In genomic region chr2:50885280-50885923, GRCm38 (mm10) we compare ENCODE assay signal across 21 mouse cellular contexts.
A peak's percentile ranks its signal among the peaks of the same experiment; 100 is the strongest.
DNase-seq lines count a peak whose midpoint lies in the region; ATAC-seq and TF ChIP-seq lines count a peak whose summit lies in the region.
"Had no signal": no experiment of that assay in that cellular context is flagged by ENCODE, and none has a peak within 500 bp of the region (broad histone marks: within the 10 kb centered on the region; RNA-seq: fewer than 3 reads in every experiment).

No protein-coding gene starts in this region.

- intact Hi-C loops in gastrocnemius, postnatal 36 days (cut with DNase I), result no loop called here

- peaks cover 9% of the 10 kb centered on the region for H3K4me1 ChIP-seq in midbrain, embryonic 10.5 days
- H3K4me1 ChIP-seq in midbrain, embryonic 14.5 days (ENCODE audit: control insufficient read depth, insufficient read depth, low read length), result 0 out of 2 replicates have a peak, but pooled peaks cover 7% of the 10 kb centered on the region
- H3K4me1 ChIP-seq in embryonic facial prominence, embryonic 15.5 days, result peaks cover 6% of the 10 kb centered on the region
- 0 out of 2 replicates have a peak, but pooled peaks cover 2% of the 10 kb centered on the region for H3K4me1 ChIP-seq in intestine, postnatal 0 days (replicated peaks; ENCODE audit: control insufficient read depth, insufficient read depth, low read length)
- H3K4me1 ChIP-seq in limb, embryonic 15.5 days, result peaks cover 12% of the 10 kb centered on the region

- no peak for DNase-seq in midbrain, embryonic 10.5 days (ENCODE audit: low spot score)
- no peak for DNase-seq in midbrain, embryonic 14.5 days
- no peak for DNase-seq in kidney, adult 8-10 months
- no peak for DNase-seq in yolk sac, embryonic 10.5 days (ENCODE audit: low spot score)
- no peak for DNase-seq in gastrocnemius, postnatal 36 days
- DNase-seq: adrenal gland, postnatal 10 days; cerebellum, adult 11 months; cerebellum, adult 8-10 months; gastrocnemius, adult 2 months; gastrocnemius, postnatal 25 days; heart, adult 11 months; heart, postnatal 10 days; heart, postnatal 4 days had no signal

- TF ChIP-seq CTCF in intestine, postnatal 0 days (IDR thresholded peaks at IDR 0.05; ENCODE audit: low read depth), result no peak

- no peak overlapping the region for H3K9ac ChIP-seq in midbrain, embryonic 14.5 days (replicated peaks; ENCODE audit: low read length)
- no peak overlapping the region for H3K9ac ChIP-seq in embryonic facial prominence, embryonic 15.5 days
- no peak overlapping the region for H3K9ac ChIP-seq in intestine, postnatal 0 days (ENCODE audit: low read depth, low read length)
- H3K9ac ChIP-seq in limb, embryonic 15.5 days, result no peak overlapping the region
- H3K9ac ChIP-seq: embryonic facial prominence, embryonic 12.5 days; forebrain, embryonic 13.5 days; hindbrain, embryonic 13.5 days had no signal

- no peaks in the 10 kb centered on the region for H3K36me3 ChIP-seq in midbrain, embryonic 10.5 days
- H3K36me3 ChIP-seq in midbrain, embryonic 14.5 days (ENCODE audit: control insufficient read depth, insufficient read depth, low read length), result no peaks in the 10 kb centered on the region
- H3K36me3 ChIP-seq in embryonic facial prominence, embryonic 15.5 days, result no peaks in the 10 kb centered on the region
- no peaks in the 10 kb centered on the region for H3K36me3 ChIP-seq in intestine, postnatal 0 days (ENCODE audit: control insufficient read depth, insufficient read depth)
- no peaks in the 10 kb centered on the region for H3K36me3 ChIP-seq in limb, embryonic 15.5 days
- H3K36me3 ChIP-seq: embryonic facial prominence, embryonic 12.5 days; heart, embryonic 10.5 days; hindbrain, embryonic 13.5 days had no signal

- H3K9me3 ChIP-seq in midbrain, embryonic 10.5 days (replicated peaks), result no peaks in the 10 kb centered on the region
- no peaks in the 10 kb centered on the region for H3K9me3 ChIP-seq in midbrain, embryonic 14.5 days (ENCODE audit: control insufficient read depth, low read length)
- no peaks in the 10 kb centered on the region for H3K9me3 ChIP-seq in embryonic facial prominence, embryonic 15.5 days (replicated peaks)
- H3K9me3 ChIP-seq in intestine, postnatal 0 days (ENCODE audit: control insufficient read depth), result no peaks in the 10 kb centered on the region
- no peaks in the 10 kb centered on the region for H3K9me3 ChIP-seq in limb, embryonic 15.5 days
- H3K9me3 ChIP-seq: embryonic facial prominence, embryonic 12.5 days; forebrain, embryonic 13.5 days; heart, embryonic 10.5 days; hindbrain, embryonic 13.5 days had no signal

- ATAC-seq in midbrain, embryonic 14.5 days (ENCODE audit: low FRiP score, low TSS enrichment), result no peak
- ATAC-seq in embryonic facial prominence, embryonic 15.5 days (ENCODE audit: insufficient number of reproducible peaks, low FRiP score, low TSS enrichment, low read depth), result no peak
- peak; percentile 41; the same call in 1 of the 2 replicates for ATAC-seq in intestine, postnatal 0 days
- no peak for ATAC-seq in limb, embryonic 15.5 days (ENCODE audit: insufficient number of reproducible peaks, low FRiP score, low TSS enrichment, low read depth)

- WGBS in midbrain, embryonic 10.5 days, result 85% methylated on average over 4 of the region's 4 CpGs
- 80% methylated on average over 4 of the region's 4 CpGs for WGBS in midbrain, embryonic 14.5 days
- 52% methylated on average over 4 of the region's 4 CpGs for WGBS in embryonic facial prominence, embryonic 15.5 days
- 43% methylated on average over 4 of the region's 4 CpGs for WGBS in intestine, postnatal 0 days
- WGBS in limb, embryonic 15.5 days, result 51% methylated on average over 4 of the region's 4 CpGs

- H3K27ac ChIP-seq in midbrain, embryonic 10.5 days (replicated peaks), result peak overlapping the region; percentile 63; the same call in 1 of the 2 replicates
- no peak overlapping the region; the same call in 1 of the 2 replicates for H3K27ac ChIP-seq in midbrain, embryonic 14.5 days (replicated peaks; ENCODE audit: low read depth, low read length)
- 0 out of 2 replicates have a peak overlapping the region, but pooled peaks have one; percentile 23 for H3K27ac ChIP-seq in embryonic facial prominence, embryonic 15.5 days (replicated peaks)
- no peak overlapping the region for H3K27ac ChIP-seq in intestine, postnatal 0 days (ENCODE audit: low read depth, low read length)
- peak overlapping the region; percentile 24; the same call in 1 of the 2 replicates for H3K27ac ChIP-seq in limb, embryonic 15.5 days
- H3K27ac ChIP-seq: embryonic facial prominence, embryonic 12.5 days; forebrain, embryonic 13.5 days; gastrocnemius, adult 2 months; heart, embryonic 10.5 days; hindbrain, embryonic 13.5 days; hindbrain, postnatal 0 days had no signal

- H3K4me2 ChIP-seq in midbrain, embryonic 14.5 days (ENCODE audit: low read length), result no peak overlapping the region
- no peak overlapping the region for H3K4me2 ChIP-seq in embryonic facial prominence, embryonic 15.5 days (replicated peaks)
- H3K4me2 ChIP-seq in intestine, postnatal 0 days (replicated peaks; ENCODE audit: low read depth), result no peak overlapping the region
- no peak overlapping the region for H3K4me2 ChIP-seq in limb, embryonic 15.5 days
- H3K4me2 ChIP-seq: embryonic facial prominence, embryonic 12.5 days; forebrain, embryonic 13.5 days; hindbrain, embryonic 13.5 days had no signal

- no peaks in the 10 kb centered on the region for H3K27me3 ChIP-seq in midbrain, embryonic 10.5 days (ENCODE audit: low read depth, poor library complexity, severe bottlenecking)
- no peaks in the 10 kb centered on the region for H3K27me3 ChIP-seq in midbrain, embryonic 14.5 days (ENCODE audit: control insufficient read depth, insufficient read depth, low read length)
- H3K27me3 ChIP-seq in embryonic facial prominence, embryonic 15.5 days, result no peaks in the 10 kb centered on the region
- H3K27me3 ChIP-seq in intestine, postnatal 0 days (replicated peaks; ENCODE audit: control insufficient read depth, insufficient read depth, low read length), result no peaks in the 10 kb centered on the region
- H3K27me3 ChIP-seq in limb, embryonic 15.5 days, result no peaks in the 10 kb centered on the region
- H3K27me3 ChIP-seq: embryonic facial prominence, embryonic 12.5 days; forebrain, embryonic 13.5 days had no signal

- H3K4me3 ChIP-seq in midbrain, embryonic 10.5 days, result no peak overlapping the region
- H3K4me3 ChIP-seq in midbrain, embryonic 14.5 days (replicated peaks; ENCODE audit: low read depth, low read length), result no peak overlapping the region
- no peak overlapping the region for H3K4me3 ChIP-seq in embryonic facial prominence, embryonic 15.5 days (replicated peaks)
- no peak overlapping the region for H3K4me3 ChIP-seq in intestine, postnatal 0 days (ENCODE audit: low read depth, low read length)
- H3K4me3 ChIP-seq in limb, embryonic 15.5 days, result no peak overlapping the region
- H3K4me3 ChIP-seq: embryonic facial prominence, embryonic 12.5 days; forebrain, embryonic 13.5 days; gastrocnemius, adult 2 months; heart, embryonic 10.5 days; hindbrain, embryonic 13.5 days had no signal

Comparison
In these comparisons a context has a peak if more than half of its experiments do, and no peak if none do; other contexts are left out.
1. H3K27ac ChIP-seq: peak in midbrain, embryonic 10.5 days (single experiment), embryonic facial prominence, embryonic 15.5 days (single experiment) and limb, embryonic 15.5 days (single experiment); none in midbrain, embryonic 14.5 days (single experiment) and intestine, postnatal 0 days (single experiment).